Mouse (Mus musculus) ES-Bruce4 (cell line): ENCODE measurements around the gene Nudt3.

Experiments
- CTCF ChIP-seq: IDR thresholded peaks from one replicate; pipeline ENCODE4 v1.8.1; 2011; ENCODE audit warnings: low read depth, low read length
- POLR2A ChIP-seq: IDR thresholded peaks from one replicate; pipeline ENCODE4 v1.8.1; 2011; ENCODE audit warnings: low read length; ENCODE audit not compliant: insufficient read depth

- peak; percentile 3 for TF ChIP-seq POLR2A
- no peak for TF ChIP-seq CTCF
Observed at GRCm38 (mm10) chr17:27555512-27556172, 67.7 kb downstream of the Nudt3 start.
